Mouse (Mus musculus) gastrocnemius, postnatal 4 days (tissue): ENCODE measurements around the gene Pou5f1. TPM values are rescaled to one million over a fixed set of nuclear protein-coding genes. Genes with fewer than 3 reads are reported as not detected.
"Not testable (repeated sequence)": the region's sequence is repeated elsewhere in the genome, so short reads cannot be mapped to it uniquely, and the experiment has no call there.

ENCODE experiments used
- DNase-seq, 2 experiments: peaks; one replicate each; pipeline ENCODE4 v3.0.0; 2021 to 2022; ENCODE audit warnings: low spot score in 2 of 2, mixed read lengths in 2 of 2
- long read RNA-seq, 2 experiments: library from polyadenylated mRNA; stranded (forward); transcript quantifications; one replicate each; pipeline ENCODE4 v2.0.0; 2021
- total RNA-seq, 2 experiments: library from RNA; stranded (reverse); gene quantifications; 2 replicates each; pipeline ENCODE4 v1.2.3; 2021

Pou5f1 gene
- under 1 TPM; 0.20 to 0.26 TPM for total RNA-seq
- long read RNA-seq, experiment 1, result 0 reads
- long read RNA-seq, experiment 2, result 0 reads

GRCm38 (mm10) chr17:35505776-35506175, at the start of gene Pou5f1:
Gene Pou5f1 (plus strand): TSS chr17:35506018.
- DNase-seq, result no peak

- not testable (repeated sequence) for DNase-seq
Observed at GRCm38 (mm10) chr17:35458247-35458646, 47.6 kb upstream of the Pou5f1 start.

GRCm38 (mm10) chr17:35460513-35461341, 45.1 kb upstream of the Pou5f1 start:
- not testable (repeated sequence) for DNase-seq

GRCm38 (mm10) chr17:35465651-35466050, 40.2 kb upstream of the Pou5f1 start:
- not testable (repeated sequence) for DNase-seq

GRCm38 (mm10) chr17:35468936-35469335, 36.9 kb upstream of the Pou5f1 start:
- not testable (repeated sequence) for DNase-seq

- DNase-seq, result no peak
Observed at GRCm38 (mm10) chr17:35469842-35470751, 35.7 kb upstream of the Pou5f1 start, which contains the start of gene H2-Q10. Gene H2-Q10 (plus strand): TSS chr17:35470089.

GRCm38 (mm10) chr17:35484066-35484465, 21.8 kb upstream of the Pou5f1 start:
- DNase-seq, result peak in 1 of 2 experiments; percentile 63

GRCm38 (mm10) chr17:35485702-35486101, 20.1 kb upstream of the Pou5f1 start:
- no peak for DNase-seq

- no peak for DNase-seq
Observed at GRCm38 (mm10) chr17:35486726-35487125, 19.1 kb upstream of the Pou5f1 start.

- DNase-seq, result no peak
Observed at GRCm38 (mm10) chr17:35488041-35488440, 17.8 kb upstream of the Pou5f1 start.

- no peak for DNase-seq
Observed at GRCm38 (mm10) chr17:35490320-35490719, 15.5 kb upstream of the Pou5f1 start.

GRCm38 (mm10) chr17:35497124-35497523, 8.7 kb upstream of the Pou5f1 start:
- no peak for DNase-seq

- no peak for DNase-seq
Observed at GRCm38 (mm10) chr17:35502226-35502625, 3.6 kb upstream of the Pou5f1 start.

- no peak for DNase-seq
Observed at GRCm38 (mm10) chr17:35502762-35503161, 3.1 kb upstream of the Pou5f1 start.

- DNase-seq, result no peak
Observed at GRCm38 (mm10) chr17:35503849-35504248, 2.0 kb upstream of the Pou5f1 start.

GRCm38 (mm10) chr17:35504628-35505481, 963 bp upstream of the Pou5f1 start:
- DNase-seq, result no peak

- no peak for DNase-seq
Observed at GRCm38 (mm10) chr17:35506881-35507280, 1.1 kb downstream of the Pou5f1 start.

- DNase-seq, result no peak
Observed at GRCm38 (mm10) chr17:35507556-35508260, 1.9 kb downstream of the Pou5f1 start.

- DNase-seq, result not testable (repeated sequence)
Observed at GRCm38 (mm10) chr17:35508279-35508678, 2.5 kb downstream of the Pou5f1 start.

GRCm38 (mm10) chr17:35509284-35509683, 3.5 kb downstream of the Pou5f1 start:
- no peak for DNase-seq
